Mouse (Mus musculus) megakaryocyte progenitor cell, adult 5-6 weeks (primary cell): ENCODE data around the gene Zpbp. TPM values are rescaled to one million over a fixed set of nuclear protein-coding genes. Genes with fewer than 3 reads are reported as not detected.

Source experiments
- total RNA-seq, 2 experiments: library from RNA; stranded (forward) in 1 of 2; stranded (reverse) in 1 of 2; fragments of 157-497, 149-512 nt in 1 of 2; fragments of 200-1000 nt in 1 of 2; gene quantifications; 2 replicates each; pipeline versions ENCODE4 v1.2.3 to v1.2.4; 2015 to 2017

The Zpbp gene
- total RNA-seq, 2 experiments from 2014 or later, result 1.3 to 2.8 TPM

Other genes starting within 250 kb of the Zpbp start
- 1.6 and 3.0 TPM in 2 replicates for gene Spata48, start 314 bp downstream of the Zpbp start, total RNA-seq (2015)
- gene Spata48, start 314 bp downstream of the Zpbp start, total RNA-seq (2017), result 0.21 and 0.84 TPM in 2 replicates
- not detected in 2 replicates for gene 4930512M02Rik, start 165.4 kb upstream of the Zpbp start, total RNA-seq (2015)
- not detected in 2 replicates for gene 4930512M02Rik, start 165.4 kb upstream of the Zpbp start, total RNA-seq (2017)
- 155 and 160 TPM in 2 replicates for gene Ikzf1, start 222.6 kb upstream of the Zpbp start, total RNA-seq (2015)
- 58.3 and 84.0 TPM in 2 replicates for gene Ikzf1, start 222.6 kb upstream of the Zpbp start, total RNA-seq (2017)